In genomic region chr17:44776738-44777270, GRCm38 (mm10) we compare ENCODE assay signal across 8 mouse cellular contexts. TPM values are rescaled to one million over a fixed set of nuclear protein-coding genes. Genes with fewer than 3 reads are reported as not detected.
A peak's percentile ranks its signal among the peaks of the same experiment; 100 is the strongest.
DNase-seq lines count a peak whose midpoint lies in the region; ATAC-seq and TF ChIP-seq lines count a peak whose summit lies in the region.

Gene Supt3, plus strand, starts transcription at chr17:44777152.

- H3K9me3 ChIP-seq in ES-E14 (ENCODE audit: control insufficient read depth, insufficient read depth, low read depth, low read length) = no peaks in the 10 kb centered on the region
- no peaks in the 10 kb centered on the region for H3K9me3 ChIP-seq in forebrain, embryonic 15.5 days
- no peaks in the 10 kb centered on the region for H3K9me3 ChIP-seq in lung, embryonic 14.5 days (ENCODE audit: low read depth, low read length)

- WGBS in forebrain, embryonic 15.5 days = under 1% methylated on average over 40 of the region's 40 CpGs
- WGBS in lung, embryonic 14.5 days = under 1% methylated on average over 40 of the region's 40 CpGs
- WGBS in olfactory bulb, adult 2 months = under 1% methylated on average over 39 of the region's 40 CpGs
- WGBS in thymus, adult 2 months = under 1% methylated on average over 39 of the region's 40 CpGs

- H3K9ac ChIP-seq in ES-E14 (ENCODE audit: insufficient read depth, low read depth, low read length, poor library complexity, severe bottlenecking) = peak within 1 kb of the TSS; percentile 92
- peak within 1 kb of the TSS; percentile 96 for H3K9ac ChIP-seq in forebrain, embryonic 15.5 days (replicated peaks)
- H3K9ac ChIP-seq in lung, embryonic 14.5 days = peak within 1 kb of the TSS; percentile 90

- H3K4me1 ChIP-seq in ES-E14 (ENCODE audit: control insufficient read depth in 2 of 2, insufficient read depth in 2 of 2, low read length in 2 of 2, poor library complexity in 1 of 2) = no peaks in the 10 kb centered on the region; a peak in 2 of 4 replicates
- peaks cover 7% of the 10 kb centered on the region for H3K4me1 ChIP-seq in forebrain, embryonic 15.5 days
- H3K4me1 ChIP-seq in lung, embryonic 14.5 days (ENCODE audit: insufficient read depth) = no peaks in the 10 kb centered on the region
- peaks cover 4% of the 10 kb centered on the region; the same call in 1 of the 2 replicates for H3K4me1 ChIP-seq in olfactory bulb, adult 2 months (ENCODE audit: control insufficient read depth, insufficient read depth, low read length)
- no peaks in the 10 kb centered on the region for H3K4me1 ChIP-seq in thymus, adult 2 months (replicated peaks; ENCODE audit: control insufficient read depth, insufficient read depth, low read length)

- TF ChIP-seq CTCF in layer of hippocampus, adult 2 months (conservative IDR thresholded peaks at IDR 0.05) = peak; percentile 55
- TF ChIP-seq CTCF in lung, embryonic 14.5 days (IDR thresholded peaks at IDR 0.05; ENCODE audit: low read depth) = no peak
- no peak for TF ChIP-seq CTCF in olfactory bulb, adult 2 months (IDR thresholded peaks at IDR 0.05; ENCODE audit: insufficient read depth, low read depth, low read length)
- TF ChIP-seq CTCF in thymus, adult 2 months (IDR thresholded peaks at IDR 0.05; ENCODE audit: borderline replicate concordance, control insufficient read depth, extremely low read depth, insufficient read depth, low read length, poor library complexity) = peak; percentile 36; the same call in 1 of the 2 replicates

- peak; percentile 46; the same call in 1 of the 2 replicates for TF ChIP-seq POLR2A in olfactory bulb, adult 2 months (IDR thresholded peaks at IDR 0.05; ENCODE audit: insufficient read depth, low read depth, low read length)
- TF ChIP-seq POLR2A in thymus, adult 2 months (IDR thresholded peaks at IDR 0.05; ENCODE audit: control insufficient read depth, extremely low read depth, insufficient read depth, low read length, poor library complexity) = peak; percentile 27; the same call in 1 of the 2 replicates

- peak within 1 kb of the TSS; percentile 79 to 97 for H3K4me3 ChIP-seq in ES-E14 (ENCODE audit: insufficient read depth in 1 of 2, low read depth in 1 of 2, low read length in 2 of 2, poor library complexity in 1 of 2, severe bottlenecking in 1 of 2)
- H3K4me3 ChIP-seq in forebrain, embryonic 15.5 days = peak within 1 kb of the TSS; percentile 97
- peak within 1 kb of the TSS; percentile 97 for H3K4me3 ChIP-seq in layer of hippocampus, adult 2 months
- peak within 1 kb of the TSS; percentile 75 for H3K4me3 ChIP-seq in lung, embryonic 14.5 days (ENCODE audit: low read depth, low read length)
- peak within 1 kb of the TSS; percentile 86 for H3K4me3 ChIP-seq in olfactory bulb, adult 2 months (ENCODE audit: insufficient read depth, low read depth, low read length)
- peak within 1 kb of the TSS; percentile 77 for H3K4me3 ChIP-seq in thymus, adult 2 months (ENCODE audit: control insufficient read depth, insufficient read depth, low read length)

- no peaks in the 10 kb centered on the region for H3K36me3 ChIP-seq in ES-E14 (ENCODE audit: control insufficient read depth, insufficient read depth, low read length, poor library complexity, severe bottlenecking)
- no peaks in the 10 kb centered on the region for H3K36me3 ChIP-seq in forebrain, embryonic 15.5 days
- H3K36me3 ChIP-seq in lung, embryonic 14.5 days (ENCODE audit: insufficient read depth) = no peaks in the 10 kb centered on the region
- no peaks in the 10 kb centered on the region for H3K36me3 ChIP-seq in thymus, adult 2 months (ENCODE audit: control insufficient read depth, insufficient read depth, low read length)

- peak; percentile 97 for ATAC-seq in forebrain, embryonic 15.5 days (replicated peaks)
- ATAC-seq in lung, embryonic 14.5 days (ENCODE audit: insufficient read depth) = peak; percentile 97

- in situ Hi-C loops in ES-E14 (cut with MboI; ENCODE audit: low sequenced_read_pairs in 2 of 2, unreplicated experiment in 2 of 2) = no loop called here

- no peaks in the 10 kb centered on the region for H3K27me3 ChIP-seq in forebrain, embryonic 15.5 days
- no peaks in the 10 kb centered on the region for H3K27me3 ChIP-seq in lung, embryonic 14.5 days (ENCODE audit: insufficient read depth, low read length)
- H3K27me3 ChIP-seq in thymus, adult 2 months (ENCODE audit: control insufficient read depth, insufficient read depth, low read length) = no peaks in the 10 kb centered on the region

- peak within 1 kb of the TSS; percentile 66 for H3K4me2 ChIP-seq in forebrain, embryonic 15.5 days (replicated peaks)
- H3K4me2 ChIP-seq in lung, embryonic 14.5 days = peak within 1 kb of the TSS; percentile 76

- DNase-seq in ES-E14 (ENCODE audit: low read depth, low spot score) = peak; percentile 89
- peak; percentile 96 for DNase-seq in cerebellum, adult 11-12 months
- peak; percentile 98 to 99 for DNase-seq in heart, postnatal 36 days
- DNase-seq in layer of hippocampus, adult 2 months (ENCODE audit: low spot score in 2 of 2) = peak; percentile 95 to 97
- peak; percentile 99 for DNase-seq in lung, embryonic 14.5 days
- DNase-seq in thymus, adult 2 months = peak; percentile 96

- peak within 1 kb of the TSS; percentile 88 for H3K27ac ChIP-seq in ES-E14 (ENCODE audit: insufficient read depth, low read depth, low read length, poor library complexity, severe bottlenecking)
- H3K27ac ChIP-seq in forebrain, embryonic 15.5 days (replicated peaks) = peak within 1 kb of the TSS; percentile 92
- H3K27ac ChIP-seq in layer of hippocampus, adult 2 months = peak within 1 kb of the TSS; percentile 99
- H3K27ac ChIP-seq in lung, embryonic 14.5 days (ENCODE audit: low read depth) = peak within 1 kb of the TSS; percentile 90
- H3K27ac ChIP-seq in olfactory bulb, adult 2 months (ENCODE audit: insufficient read depth, low read depth, low read length) = peak within 1 kb of the TSS; percentile 69
- peak within 1 kb of the TSS; percentile 35; the same call in 1 of the 2 replicates for H3K27ac ChIP-seq in thymus, adult 2 months (ENCODE audit: control insufficient read depth, insufficient read depth, low read length)

- intact Hi-C loops in heart, postnatal 36 days (cut with DNase I) = loop anchor here (1.0 kb wide), 1 partner anchor 41 kb away; no protein-coding TSS in a partner anchor

TF ChIP-seq in ES-E14, 5 proteins besides CTCF, POLR2A, EP300 and RAD21:
- TF ChIP-seq ZNF384 (IDR thresholded peaks at IDR 0.05; ENCODE audit: low read depth, low read length) (no peak), ZC3H11A (IDR thresholded peaks at IDR 0.05; ENCODE audit: borderline replicate concordance, low read depth, low read length) (no peak), MAFK (IDR thresholded peaks at IDR 0.05; ENCODE audit: insufficient read depth, low read depth, low read length) (no peak), HCFC1 (IDR thresholded peaks at IDR 0.05; ENCODE audit: borderline replicate concordance, insufficient read depth, low read length) (peak; percentile 86), CHD2 (IDR thresholded peaks at IDR 0.05; ENCODE audit: low read depth, low read length) (no peak)

RNA-seq across cellular contexts. Expression of gene Supt3, which starts in this region (rescaled TPM):
- 3.9 and 4.9 TPM in 2 replicates for total RNA-seq in ES-E14 (2012; rRNA removed)
- polyA plus RNA-seq in forebrain, embryonic 15.5 days (2015; fragmentation: Nextera tagmentation; extraction: Ambion mirVana) = 17.8 and 19.7 TPM in 2 replicates
- total RNA-seq in heart, postnatal 36 days (2021) = 10 to 100 TPM; 14.4 to 15.6 TPM
- total RNA-seq in layer of hippocampus, adult 2 months (2021) = 10 to 100 TPM; 14.9 to 18.7 TPM
- polyA plus RNA-seq in lung, embryonic 14.5 days (2014; fragmentation: Nextera tagmentation; extraction: Ambion mirVana) = 21.1 and 23.1 TPM in 2 replicates
- not detected in 2 replicates for polyA plus RNA-seq in olfactory bulb, adult 2 months (2012; ENCODE audit: insufficient read depth, insufficient read length, low replicate concordance, missing spikeins)
- polyA plus RNA-seq in thymus, adult 2 months (2012; rRNA removed) = 4.5 and 4.8 TPM in 2 replicates

Comparison
In these comparisons a context has a peak if more than half of its experiments do, and no peak if none do; other contexts are left out.
1. Peak in every context shown above with its lines: DNase-seq, ATAC-seq, H3K4me3 ChIP-seq and H3K27ac ChIP-seq.
2. H3K27ac ChIP-seq: peak in every context shown above with its lines; median percentile 99 in layer of hippocampus, adult 2 months; 92 in forebrain, embryonic 15.5 days; 90 in lung, embryonic 14.5 days; 88 in ES-E14; 69 in olfactory bulb, adult 2 months; 35 in thymus, adult 2 months.
3. CTCF ChIP-seq: peak in layer of hippocampus, adult 2 months (single experiment) and thymus, adult 2 months (single experiment); none in lung, embryonic 14.5 days (single experiment) and olfactory bulb, adult 2 months (single experiment).